Mouse (Mus musculus) neural tube, embryonic 10.5 days (tissue): ENCODE data around the gene Podn.
"Not testable (repeated sequence)": the region's sequence is repeated elsewhere in the genome, so short reads cannot be mapped to it uniquely, and the experiment has no call there.

Experiments
- DNase-seq: peaks from one replicate; pipeline ENCODE4 v3.0.0-alpha.2; 2017; ENCODE audit warnings: low spot score; ENCODE audit errors: extremely low spot score

Gene Podn

GRCm38 (mm10) chr4:108079191-108079590 lies 17.1 kb downstream of the Podn start:
- not testable (repeated sequence) for DNase-seq

- no peak for DNase-seq
These were observed 18.9 kb downstream of the Podn start for GRCm38 (mm10) chr4:108077224-108077955.

- DNase-seq, result no peak
These were observed 21.9 kb downstream of the Podn start for GRCm38 (mm10) chr4:108074204-108074823.

- no peak for DNase-seq
These were observed 24.2 kb downstream of the Podn start for GRCm38 (mm10) chr4:108072086-108072485.

- peak; percentile 95 for DNase-seq
These were observed 24.9 kb downstream of the Podn start for GRCm38 (mm10) chr4:108071235-108071901.

- DNase-seq, result no peak
These were observed 25.5 kb downstream of the Podn start for GRCm38 (mm10) chr4:108070723-108071122.

- no peak for DNase-seq
These were observed 26.0 kb downstream of the Podn start for GRCm38 (mm10) chr4:108070286-108070685.

GRCm38 (mm10) chr4:108068081-108068480 lies 28.2 kb downstream of the Podn start:
- DNase-seq, result no peak

- no peak for DNase-seq
These were observed 29.0 kb downstream of the Podn start for GRCm38 (mm10) chr4:108067261-108067660.

GRCm38 (mm10) chr4:108066569-108066968 lies 29.7 kb downstream of the Podn start:
- no peak for DNase-seq

GRCm38 (mm10) chr4:108065176-108065844 lies 30.9 kb downstream of the Podn start:
- DNase-seq, result no peak

- DNase-seq, result no peak
These were observed 32.6 kb downstream of the Podn start for GRCm38 (mm10) chr4:108063616-108064015.

- DNase-seq, result no peak
These were observed 33.7 kb downstream of the Podn start for GRCm38 (mm10) chr4:108062524-108062923.

- no peak for DNase-seq
These were observed 35.5 kb downstream of the Podn start for GRCm38 (mm10) chr4:108060774-108061173.

- no peak for DNase-seq
These were observed 36.5 kb downstream of the Podn start for GRCm38 (mm10) chr4:108059601-108060379.

GRCm38 (mm10) chr4:108058166-108058565 lies 38.1 kb downstream of the Podn start:
- no peak for DNase-seq

- no peak for DNase-seq
These were observed 39.0 kb downstream of the Podn start for GRCm38 (mm10) chr4:108057247-108057646.

GRCm38 (mm10) chr4:108055873-108056272 lies 40.4 kb downstream of the Podn start:
- DNase-seq, result no peak

GRCm38 (mm10) chr4:108052673-108053072 lies 43.6 kb downstream of the Podn start:
- DNase-seq, result no peak

GRCm38 (mm10) chr4:108051687-108052274 lies 44.5 kb downstream of the Podn start:
- DNase-seq, result no peak

- DNase-seq, result no peak
These were observed 50.1 kb downstream of the Podn start for GRCm38 (mm10) chr4:108046136-108046535.
